Mouse (Mus musculus) lung, postnatal 0 days (tissue): ENCODE measurements at regions not wholly inside any gene's neighbourhood (a gene's known extent, or its start where the extent isn't known, plus 50 kb on each side); places are given as distances from the start of the nearest gene placed in this dataset.

ENCODE experiments used
- CTCF ChIP-seq: IDR thresholded peaks from 2 replicates; pipeline ENCODE4 v1.5.1; 2016; ENCODE audit warnings: antibody characterized with exemption, mild to moderate bottlenecking
- EP300 ChIP-seq: IDR thresholded peaks from 2 replicates; pipeline ENCODE4 v1.6.1; 2016; ENCODE audit warnings: antibody characterized with exemption, mild to moderate bottlenecking, control low read depth

- TF ChIP-seq CTCF (no peak), EP300 (no peak)
These were observed 254.2 kb upstream of the Cdyl start for GRCm38 (mm10) chr13:35405384-35405783.
